Mouse (Mus musculus) c-Kit-positive CD71-positive TER-119-negative erythroid progenitor cells, embryonic 14.5 days (primary cell): ENCODE measurements around the gene Sart1.
"Not testable (repeated sequence)": the region's sequence is repeated elsewhere in the genome, so short reads cannot be mapped to it uniquely, and the experiment has no call there.

ENCODE experiments used
- DNase-seq: peaks from one replicate; pipeline ENCODE4 v3.0.0-alpha.2; 2013; ENCODE audit warnings: low read depth

Gene Sart1

DNA sequence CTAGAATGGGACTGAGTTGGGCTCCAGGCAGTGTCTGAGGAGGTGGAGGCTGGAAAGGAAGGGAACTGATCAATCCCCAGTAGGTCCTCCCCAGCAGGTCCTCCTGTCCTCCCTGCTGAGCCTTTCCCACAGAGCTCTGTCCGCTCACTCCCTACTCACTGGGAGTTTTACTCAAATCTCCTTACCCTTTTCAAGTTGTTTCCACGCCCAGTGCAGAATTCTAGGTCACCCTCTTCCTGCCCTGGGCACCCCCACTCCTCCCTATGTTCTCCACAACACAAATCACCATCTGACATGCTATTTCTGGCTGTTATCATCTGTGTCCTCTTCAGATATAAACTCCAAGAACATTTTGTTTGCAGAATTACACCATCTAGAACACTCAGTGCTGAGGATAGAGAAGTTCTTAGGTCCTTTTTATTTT, 26.0 kb upstream of the Sart1 start:
- no peak for DNase-seq

- DNase-seq: no peak
These were observed 25.3 kb upstream of the Sart1 start for GRCm38 (mm10) chr19:5413840-5414239.

GRCm38 (mm10) chr19:5411961-5412360, 23.5 kb upstream of the Sart1 start:
- DNase-seq: no peak

- no peak for DNase-seq
These were observed 22.1 kb upstream of the Sart1 start for GRCm38 (mm10) chr19:5410641-5411040.

DNA sequence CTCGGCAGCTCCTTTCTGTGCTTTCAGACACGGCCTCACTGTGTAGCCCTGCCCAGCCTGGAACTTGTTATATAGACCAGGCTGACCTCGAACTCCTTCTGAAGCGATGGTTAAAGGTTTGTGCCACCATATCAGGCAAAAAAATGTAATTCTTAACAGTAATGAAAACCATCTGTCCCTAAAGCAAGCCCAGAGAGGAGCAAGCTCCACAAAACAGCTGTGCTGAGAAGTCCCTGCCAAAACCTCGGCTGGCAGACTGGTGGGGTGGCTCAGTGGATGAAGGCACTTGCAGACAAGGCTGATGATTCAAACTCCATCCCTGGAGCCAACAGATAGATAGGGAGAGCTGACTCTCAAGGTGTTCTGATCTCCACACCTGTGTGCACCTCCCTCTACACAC, 20.6 kb upstream of the Sart1 start:
- no peak for DNase-seq

GRCm38 (mm10) chr19:5408057-5409001, 19.8 kb upstream of the Sart1 start:
- DNase-seq: no peak

GRCm38 (mm10) chr19:5407133-5407532, 18.6 kb upstream of the Sart1 start:
- DNase-seq: peak; percentile 48

GRCm38 (mm10) chr19:5406531-5407126, 18.1 kb upstream of the Sart1 start:
- not testable (repeated sequence) for DNase-seq

GRCm38 (mm10) chr19:5405924-5406323, 17.4 kb upstream of the Sart1 start:
- no peak for DNase-seq

- no peak for DNase-seq
These were observed 13.8 kb upstream of the Sart1 start, which contains the start of gene Tsga10ip for GRCm38 (mm10) chr19:5402293-5402692. Gene Tsga10ip, minus strand, starts transcription at chr19:5402526.

GRCm38 (mm10) chr19:5401073-5401472, 12.6 kb upstream of the Sart1 start:
- DNase-seq: not testable (repeated sequence)

GRCm38 (mm10) chr19:5395371-5395770, 6.9 kb upstream of the Sart1 start:
- DNase-seq: no peak

- no peak for DNase-seq
These were observed 5.7 kb upstream of the Sart1 start for GRCm38 (mm10) chr19:5394168-5394567.

DNA sequence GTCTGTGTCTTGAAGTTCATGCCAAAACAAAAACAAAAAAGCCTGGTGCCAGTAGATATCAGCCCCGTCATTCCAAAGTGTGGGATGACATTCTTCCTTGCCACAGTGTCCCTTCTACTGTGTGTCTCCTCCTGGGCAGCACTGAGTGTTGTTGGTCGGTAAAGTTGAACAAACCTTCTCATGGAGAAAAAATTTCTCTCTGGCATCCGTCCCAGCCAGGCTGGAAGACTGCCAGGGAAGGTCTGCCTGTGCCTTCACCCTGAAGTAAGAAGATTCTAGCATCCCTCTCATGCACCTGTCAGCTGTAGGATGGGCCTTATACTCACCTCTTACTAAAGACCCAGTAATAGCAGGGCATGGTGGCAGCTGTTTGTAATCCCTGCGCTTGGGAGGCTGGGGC, 4.4 kb upstream of the Sart1 start:
- DNase-seq: no peak

- DNase-seq: no peak
These were observed 1.9 kb upstream of the Sart1 start for GRCm38 (mm10) chr19:5390416-5390815.

- peak; percentile 55 for DNase-seq
These were observed 1.1 kb upstream of the Sart1 start for GRCm38 (mm10) chr19:5389647-5390046.

- peak; percentile 31 for DNase-seq
These were observed 477 bp downstream of the Sart1 start for GRCm38 (mm10) chr19:5388011-5388441.

- no peak for DNase-seq
These were observed 3.8 kb downstream of the Sart1 start for GRCm38 (mm10) chr19:5384715-5385114.

GRCm38 (mm10) chr19:5383326-5383725, 5.2 kb downstream of the Sart1 start:
- no peak for DNase-seq

DNA sequence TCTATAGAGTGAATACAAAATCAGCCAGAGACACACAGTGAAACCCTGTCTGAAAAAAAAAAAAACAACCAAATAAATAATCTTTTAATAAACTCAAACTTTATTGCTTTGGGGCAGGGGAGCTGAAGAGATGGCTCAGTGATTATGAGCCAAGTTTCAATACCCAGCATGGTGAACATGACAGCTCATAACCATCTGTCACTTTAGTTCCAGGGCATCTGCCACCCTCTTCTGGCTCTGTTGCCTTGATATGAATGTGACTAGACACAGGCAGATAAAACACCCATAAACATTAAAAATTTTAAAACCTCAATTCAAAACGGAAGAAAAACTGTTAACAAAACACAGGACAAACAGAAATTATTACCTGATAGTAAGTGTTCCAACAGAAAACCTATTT, 11.1 kb downstream of the Sart1 start:
- DNase-seq: no peak

DNA sequence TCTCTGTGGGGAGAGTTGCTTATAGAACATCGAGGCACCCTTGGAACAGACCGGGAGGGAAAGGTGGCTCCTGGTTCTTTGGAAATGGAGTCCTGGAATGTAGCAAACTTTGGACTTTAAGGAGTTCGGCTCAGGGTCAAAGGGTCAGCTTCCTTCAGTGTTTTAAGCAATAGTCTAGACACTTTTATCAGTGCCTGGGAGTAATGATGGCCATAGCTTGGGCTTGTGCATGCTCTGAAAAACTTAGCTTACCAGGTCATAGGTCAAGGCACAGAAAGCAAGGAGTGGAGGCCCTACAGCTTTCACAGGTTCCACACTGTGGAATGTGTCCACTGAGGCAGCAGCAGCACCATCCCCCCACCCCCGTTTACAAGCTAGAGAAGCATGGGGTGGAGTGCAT, 13.8 kb downstream of the Sart1 start:
- DNase-seq: no peak

GRCm38 (mm10) chr19:5374177-5374576, 14.3 kb downstream of the Sart1 start:
- DNase-seq: no peak

GRCm38 (mm10) chr19:5372724-5373123, 15.8 kb downstream of the Sart1 start:
- DNase-seq: no peak
